Comparison of ENCODE assay signal across 17 mouse cellular contexts in the genomic region with DNA sequence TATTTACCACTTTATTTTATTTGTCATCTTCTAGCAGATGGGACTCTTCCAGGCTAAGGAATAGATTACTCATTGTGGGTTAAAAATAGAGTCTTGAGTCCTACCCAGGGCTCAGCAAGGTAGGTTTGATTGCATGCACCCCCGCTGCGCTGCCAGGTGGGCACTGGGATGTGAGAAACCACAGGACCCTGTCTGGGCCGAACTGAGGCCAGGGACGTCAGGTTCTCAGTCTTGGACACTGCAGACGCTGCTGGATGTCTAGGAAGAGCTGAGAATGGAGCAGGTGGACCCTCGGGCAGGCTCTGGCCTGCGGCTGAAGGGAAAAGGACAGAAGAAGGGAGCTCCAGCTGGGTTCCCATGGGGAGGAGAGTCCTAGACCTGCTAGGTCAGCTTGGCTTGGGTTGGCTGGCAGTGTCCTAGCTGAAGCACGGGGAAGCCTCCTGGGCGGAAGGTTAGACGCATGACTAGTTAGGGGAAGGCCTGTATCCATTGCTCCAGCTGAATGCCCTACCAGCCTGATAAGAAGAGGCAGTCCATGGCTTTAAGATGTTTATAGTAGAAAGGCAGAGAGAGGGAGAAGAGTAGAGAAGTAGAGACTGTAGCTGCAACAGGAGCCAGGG.
A peak's percentile ranks its signal among the peaks of the same experiment; 100 is the strongest.
DNase-seq lines count a peak whose midpoint lies in the region; ATAC-seq and TF ChIP-seq lines count a peak whose summit lies in the region.
"Had no signal": no experiment of that assay in that cellular context is flagged by ENCODE, and none has a peak within 500 bp of the region (broad histone marks: within the 10 kb centered on the region; RNA-seq: fewer than 3 reads in every experiment).

No protein-coding gene starts in this region.

- peaks cover 81% of the 10 kb centered on the region for H3K4me1 ChIP-seq in heart, embryonic 13.5 days
- H3K4me1 ChIP-seq in midbrain, embryonic 13.5 days (replicated peaks) = peaks cover 35% of the 10 kb centered on the region

- intact Hi-C loops in heart, postnatal 10 days (cut with DNase I) = no loop called here

- H3K27ac ChIP-seq in heart, embryonic 13.5 days (replicated peaks) = 0 out of 2 replicates have a peak overlapping the region, but pooled peaks have one; percentile 12
- H3K27ac ChIP-seq in midbrain, embryonic 13.5 days = no peak overlapping the region
- H3K27ac ChIP-seq: limb, embryonic 13.5 days; liver, embryonic 15.5 days had no signal

- WGBS in heart, embryonic 13.5 days = 85% methylated on average over 10 of the region's 10 CpGs
- 96% methylated on average over 10 of the region's 10 CpGs for WGBS in midbrain, embryonic 13.5 days

- peaks cover 17% of the 10 kb centered on the region for H3K79me3 ChIP-seq in C2C12 (ENCODE audit: low read depth)

- 0 out of 2 replicates have a peak overlapping the region, but pooled peaks have one; percentile 8 for H3K9ac ChIP-seq in heart, embryonic 13.5 days
- no peak overlapping the region for H3K9ac ChIP-seq in midbrain, embryonic 13.5 days (replicated peaks)
- H3K9ac ChIP-seq: limb, embryonic 13.5 days; liver, embryonic 15.5 days had no signal

- no peaks in the 10 kb centered on the region for H3K27me3 ChIP-seq in heart, embryonic 13.5 days (replicated peaks)
- no peaks in the 10 kb centered on the region for H3K27me3 ChIP-seq in C2C12 (ENCODE audit: control insufficient read depth, insufficient read depth, insufficient read length)
- no peaks in the 10 kb centered on the region; the same call in 1 of the 2 replicates for H3K27me3 ChIP-seq in midbrain, embryonic 13.5 days
- H3K27me3 ChIP-seq: limb, embryonic 13.5 days; liver, embryonic 15.5 days had no signal

- no peak for DNase-seq in heart, postnatal 10 days
- peak; percentile 80 for DNase-seq in cerebellum, adult 11-12 months
- peak; percentile 81 to 88 for DNase-seq in cerebellum, postnatal 25 days
- DNase-seq in c-Kit-positive CD71-positive TER-119-positive erythroid progenitor cells, embryonic 14.5 days (ENCODE audit: low spot score) = no peak
- DNase-seq in frontal cortex, postnatal 25 days (ENCODE audit: low spot score in 2 of 2) = no peak
- DNase-seq: B cell, adult 2 months; midbrain, embryonic 14.5 days; thymus, adult 18-20 months had no signal

- peaks cover 21% of the 10 kb centered on the region for H3K79me2 ChIP-seq in C2C12 (ENCODE audit: control insufficient read depth, insufficient read depth)

- no peak overlapping the region for H3K4me3 ChIP-seq in heart, embryonic 13.5 days
- H3K4me3 ChIP-seq in C2C12 (ENCODE audit: insufficient read depth, poor library complexity, severe bottlenecking) = no peak overlapping the region
- no peak overlapping the region for H3K4me3 ChIP-seq in midbrain, embryonic 13.5 days (replicated peaks)
- H3K4me3 ChIP-seq: erythroblast, embryonic 14.5 days; limb, embryonic 13.5 days; liver, embryonic 15.5 days had no signal

- H3ac ChIP-seq in C2C12 (ENCODE audit: control insufficient read depth, insufficient read length, low read depth) = no peak overlapping the region

- no peak overlapping the region for H3K4me2 ChIP-seq in heart, embryonic 13.5 days
- H3K4me2 ChIP-seq in midbrain, embryonic 13.5 days (replicated peaks) = no peak overlapping the region
- H3K4me2 ChIP-seq: limb, embryonic 13.5 days; liver, embryonic 15.5 days had no signal

- H3K9me3 ChIP-seq in heart, embryonic 13.5 days = no peaks in the 10 kb centered on the region
- H3K9me3 ChIP-seq in midbrain, embryonic 13.5 days = no peaks in the 10 kb centered on the region
- H3K9me3 ChIP-seq: limb, embryonic 13.5 days; liver, embryonic 15.5 days had no signal

- no peak for TF ChIP-seq CTCF in C2C12 (IDR thresholded peaks at IDR 0.05; ENCODE audit: control insufficient read depth, insufficient read depth, insufficient read length)

- no peaks in the 10 kb centered on the region; the same call in 1 of the 2 replicates for H3K36me3 ChIP-seq in heart, embryonic 13.5 days
- no peaks in the 10 kb centered on the region for H3K36me3 ChIP-seq in C2C12 (ENCODE audit: control insufficient read depth, insufficient read depth)
- no peaks in the 10 kb centered on the region for H3K36me3 ChIP-seq in midbrain, embryonic 13.5 days
- H3K36me3 ChIP-seq: limb, embryonic 13.5 days; liver, embryonic 15.5 days had no signal

- no peak for ATAC-seq in heart, embryonic 13.5 days (ENCODE audit: extremely low read depth, insufficient number of reproducible peaks, low FRiP score, low TSS enrichment)
- ATAC-seq in midbrain, embryonic 13.5 days = no peak
- ATAC-seq: forebrain, embryonic 16.5 days; hindbrain, embryonic 16.5 days; lung, postnatal 0 days had no signal

TF ChIP-seq in C2C12, 6 proteins besides CTCF, POLR2A, EP300 and RAD21:
- TF ChIP-seq MYOG (IDR thresholded peaks at IDR 0.05; ENCODE audit: control insufficient read depth, extremely low read depth, insufficient read length) (no peak), FOSL1 (IDR thresholded peaks at IDR 0.05; ENCODE audit: insufficient read depth, low read length, poor library complexity, severe bottlenecking) (no peak), USF1 (IDR thresholded peaks at IDR 0.05; ENCODE audit: low read depth) (no peak), MYOD1 (IDR thresholded peaks at IDR 0.05; ENCODE audit: control insufficient read depth, insufficient read length, low read depth) (peak; percentile 1), CEBPB (IDR thresholded peaks at IDR 0.05; ENCODE audit: low read depth) (no peak), MAX (IDR thresholded peaks at IDR 0.05) (no peak)

Comparison
In these comparisons a context has a peak if more than half of its experiments do, and no peak if none do; other contexts are left out.
1. DNase-seq: peak in cerebellum, adult 11-12 months (single experiment) and cerebellum, postnatal 25 days (2 of 2); none in heart, postnatal 10 days (0 of 2), c-Kit-positive CD71-positive TER-119-positive erythroid progenitor cells, embryonic 14.5 days (single experiment) and frontal cortex, postnatal 25 days (0 of 2).